Mouse (Mus musculus): ENCODE data around the gene Atp6v0c. TPM values are rescaled to one million over a fixed set of nuclear protein-coding genes. Genes with fewer than 3 reads are reported as not detected.

The Atp6v0c gene
- total RNA-seq (2021), result 100 to 1,000 TPM; 286 to 329 TPM
- long read RNA-seq, experiment 1, transcript Atp6v0c-201 (3 exons, 1,183 nt), result major isoform, 466 of 496 reads
- long read RNA-seq, experiment 1, partial matches to known transcripts, result 5 of 496 reads
- long read RNA-seq, experiment 1, other reads (novel, unspliced or antisense), result 20 of 496 reads
- long read RNA-seq, experiment 2, transcript Atp6v0c-201 (3 exons, 1,183 nt), result major isoform, 294 of 302 reads
- long read RNA-seq, experiment 2, partial matches to known transcripts, result 0 of 302 reads
- long read RNA-seq, experiment 2, other reads (novel, unspliced or antisense), result 6 of 302 reads

DNA sequence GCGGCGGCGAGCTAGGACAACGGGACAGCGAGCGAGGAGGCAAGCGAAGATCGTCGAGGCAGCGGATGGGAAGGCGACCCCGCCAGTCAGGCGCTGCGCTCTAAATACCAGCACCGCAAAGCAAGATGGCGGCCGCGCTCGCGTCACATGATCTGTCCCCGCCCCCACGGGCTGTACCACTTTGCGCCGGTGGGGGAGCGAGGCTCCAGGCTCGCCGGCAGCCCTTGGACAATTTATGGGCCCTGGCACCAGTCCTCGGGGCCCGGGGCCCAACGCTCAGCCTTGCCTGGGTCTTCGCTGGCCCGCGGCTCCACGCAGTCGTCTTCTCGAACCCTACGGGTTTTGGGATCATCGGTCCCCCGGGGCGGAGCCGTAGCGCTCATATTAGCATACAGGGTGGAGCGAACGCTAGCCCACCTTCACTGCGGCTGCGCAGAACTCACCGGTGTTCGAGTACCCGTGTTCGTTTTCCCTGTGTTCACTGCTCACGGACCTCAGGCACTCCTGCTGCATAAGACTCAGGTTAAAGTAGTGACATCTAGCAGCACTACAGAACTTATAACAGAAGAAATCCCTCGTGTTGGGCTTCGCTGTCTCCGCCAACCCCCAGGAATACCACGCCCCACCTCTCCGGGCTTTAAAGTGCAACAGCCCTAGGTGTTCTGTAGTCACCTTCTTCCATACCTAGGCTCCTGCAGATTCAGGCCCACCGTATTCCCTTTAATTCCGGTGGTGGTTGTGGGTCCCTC is at the start of gene Atp6v0c:
TSS of gene Atp6v0c (minus strand) at position 386 of the 749 bp plus-strand sequence.
- DNase-seq, result peak; percentile 95

DNA sequence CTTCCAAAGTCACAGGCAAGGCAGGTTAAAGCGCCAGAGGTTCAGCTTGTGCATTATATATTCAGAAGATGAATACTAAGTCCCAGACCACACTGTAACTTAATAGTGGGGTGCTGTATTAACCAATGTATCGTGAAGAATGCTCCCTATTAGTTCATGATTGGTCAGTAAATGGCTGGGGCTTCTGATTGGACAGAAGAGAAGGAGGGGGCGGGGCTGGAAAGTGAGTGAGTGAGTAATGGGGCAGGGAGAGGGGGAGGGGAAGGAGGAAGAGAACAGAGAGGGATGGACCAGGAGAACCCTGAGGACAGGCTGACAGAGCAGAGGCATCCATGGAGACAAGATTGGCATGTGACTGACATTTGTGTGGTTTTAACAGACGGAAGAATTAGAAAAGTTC is 47.3 kb upstream of the Atp6v0c start:
- no peak for DNase-seq

DNA sequence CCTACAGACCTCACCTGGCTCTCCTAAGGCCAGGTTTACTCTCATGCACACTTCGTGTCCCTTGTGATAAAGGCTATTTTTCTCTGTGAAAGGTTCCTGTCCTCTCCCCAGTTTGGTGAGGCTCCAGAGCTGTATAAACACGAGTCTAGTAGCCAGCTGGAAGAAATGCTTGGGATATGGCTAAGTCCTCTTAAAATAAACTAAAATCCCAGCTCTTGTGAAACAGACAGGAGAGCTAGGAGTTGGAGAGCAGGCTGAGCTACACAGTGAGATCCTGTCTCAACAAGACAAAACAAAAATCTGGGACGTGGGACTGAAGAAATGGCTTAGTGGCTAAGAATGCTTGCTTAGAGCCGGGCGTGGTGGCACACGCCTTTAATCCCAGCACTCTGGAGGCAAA is 43.7 kb upstream of the Atp6v0c start:
- DNase-seq, result no peak

DNA sequence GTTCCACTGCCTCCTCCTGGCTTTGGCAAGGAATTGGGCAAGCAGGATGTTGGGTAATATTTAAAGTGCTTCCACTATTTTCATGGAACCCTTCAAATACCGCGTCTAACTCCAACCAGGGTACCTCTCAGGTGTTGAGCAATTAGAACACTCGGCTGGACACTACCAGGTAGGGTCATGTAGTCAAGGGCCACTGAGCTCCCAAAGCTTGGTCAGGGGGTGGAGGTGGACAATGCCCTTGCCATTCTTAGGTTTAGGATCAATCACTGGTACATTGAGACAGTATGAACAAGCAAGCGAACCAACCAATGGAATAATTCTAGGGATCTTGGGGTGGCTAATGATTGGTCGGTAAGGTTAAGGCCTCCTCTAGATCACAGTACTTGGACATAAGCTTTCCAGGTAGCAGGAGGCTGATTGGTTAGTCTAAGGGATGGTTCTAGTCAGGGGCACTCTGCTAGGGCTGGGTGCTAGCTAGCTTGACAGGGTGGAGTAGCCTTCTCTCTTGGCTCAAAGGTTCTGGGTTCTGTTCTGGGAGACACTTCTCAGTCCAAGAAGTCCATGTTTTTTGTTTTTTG is 43.0 kb upstream of the Atp6v0c start:
- DNase-seq, result no peak

DNA sequence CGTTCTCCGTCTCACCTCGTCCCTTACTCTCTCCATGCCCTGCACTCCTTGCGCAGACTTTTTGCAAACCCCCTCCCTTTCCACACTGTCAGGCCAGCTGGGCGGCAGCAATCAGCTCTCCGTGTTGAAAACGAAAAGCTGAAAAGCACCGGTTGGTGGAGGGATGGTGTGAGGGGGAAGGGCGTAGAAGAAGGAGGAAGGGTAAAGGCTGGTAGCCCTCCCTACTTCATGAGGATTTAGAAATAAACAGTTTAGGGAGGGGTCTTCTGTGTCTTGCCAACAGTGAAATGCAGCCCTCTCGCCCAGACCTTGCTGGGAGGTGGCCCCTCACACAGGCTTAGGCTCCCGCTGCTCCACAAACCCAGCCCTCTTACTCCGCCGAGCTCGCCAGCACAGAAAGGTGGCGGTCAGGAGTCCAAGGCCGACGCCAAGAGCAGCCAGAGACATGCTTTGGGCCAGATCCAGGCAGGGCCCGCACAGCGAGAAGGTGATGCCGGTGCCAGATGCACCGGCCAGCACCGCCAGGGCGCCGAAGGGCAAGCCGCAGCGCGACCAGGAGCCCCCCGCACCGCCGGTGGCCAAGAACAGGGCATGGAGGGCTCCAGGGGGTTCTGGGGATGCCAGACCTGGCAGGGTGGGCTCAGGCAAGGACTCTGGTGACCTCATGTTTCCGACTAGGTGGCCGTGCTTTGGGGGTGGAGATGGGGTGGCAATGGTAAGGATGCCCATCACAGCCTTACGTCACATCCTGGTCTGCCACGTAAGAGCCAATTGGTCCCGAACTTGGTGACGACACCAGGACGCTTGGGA is 42.3 kb upstream of the Atp6v0c start:
- DNase-seq, result peak; percentile 78

DNA sequence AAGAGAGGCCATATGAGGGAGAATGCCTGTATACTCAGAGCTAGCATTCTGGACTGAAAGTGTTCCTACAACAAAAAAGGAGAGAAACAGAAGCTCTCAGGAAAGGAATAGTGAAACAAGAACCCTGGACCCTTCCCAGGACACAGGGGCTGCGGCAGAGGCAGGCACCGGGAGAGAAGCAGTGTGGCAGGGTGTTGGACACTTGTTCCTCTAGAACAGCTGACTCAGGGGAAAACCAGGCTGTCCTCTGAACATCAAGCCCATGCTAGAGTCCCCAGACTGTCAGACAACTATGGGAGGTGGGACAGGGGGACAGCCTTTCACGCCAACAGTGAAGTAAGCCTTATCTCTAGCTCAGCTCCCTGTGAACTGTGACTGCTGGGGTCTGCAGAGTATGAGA is 41.1 kb upstream of the Atp6v0c start:
- no peak for DNase-seq

DNA sequence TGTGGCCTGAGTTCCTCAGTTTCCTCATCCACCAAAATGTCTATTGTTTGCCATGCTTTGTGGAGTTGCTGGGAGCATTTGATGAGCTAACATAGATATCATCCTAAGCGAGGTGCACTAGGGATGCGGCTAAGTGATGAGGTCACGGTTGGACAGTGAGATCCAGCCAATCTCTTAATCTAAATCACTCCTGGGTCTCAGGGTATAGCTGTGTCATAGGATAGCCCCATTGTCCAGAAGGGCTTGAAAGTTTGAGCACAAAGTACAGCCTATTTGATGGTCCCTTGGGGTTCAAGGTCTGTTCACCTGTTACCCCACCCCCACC is 40.4 kb upstream of the Atp6v0c start:
- DNase-seq, result no peak

DNA sequence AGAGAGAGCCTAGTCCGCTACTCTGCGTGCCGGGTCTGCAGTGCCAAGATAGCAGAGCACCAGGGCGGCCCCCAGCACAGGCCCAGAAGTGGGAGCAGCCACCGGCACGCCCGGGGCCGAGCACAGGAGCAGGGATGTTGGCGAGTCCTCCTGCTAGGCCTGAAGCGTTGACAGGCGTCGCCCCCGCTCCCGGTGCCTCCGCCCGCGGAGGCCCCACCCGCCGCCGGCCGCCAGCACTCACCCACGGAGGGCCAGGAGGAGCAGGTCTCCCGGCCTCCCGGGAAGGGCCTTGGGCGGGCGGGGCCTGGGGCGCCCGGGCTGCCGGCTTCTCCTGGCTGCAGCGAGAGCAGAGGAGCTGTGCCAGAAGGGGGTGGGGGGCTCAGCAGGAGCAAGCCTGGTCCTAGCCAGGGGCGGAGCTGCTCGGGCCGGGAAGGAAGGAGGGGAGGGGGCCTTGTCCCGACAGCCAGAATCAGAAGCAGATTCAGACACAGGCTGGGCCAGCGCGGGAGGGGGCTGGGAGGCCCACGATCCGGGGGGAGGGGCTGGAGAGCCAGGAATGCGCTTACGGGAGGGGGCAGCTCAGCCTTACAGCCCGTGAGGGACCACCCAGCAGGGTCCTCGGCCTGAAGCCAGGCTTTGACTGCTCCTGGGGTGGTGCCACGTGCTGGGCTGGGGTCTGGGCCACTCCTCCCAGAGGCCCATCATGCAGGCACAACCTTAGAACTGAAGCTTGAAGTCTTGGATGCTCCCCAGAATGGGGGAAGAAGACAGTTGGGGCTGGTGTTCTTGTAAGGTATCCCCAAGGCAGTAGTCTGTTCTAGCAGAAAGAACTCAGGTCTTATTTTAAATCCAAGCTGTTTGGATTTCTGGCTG is 39.8 kb upstream of the Atp6v0c start, which contains the start of gene Ntn3:
TSS of gene Ntn3 (minus strand) at position 489 of the 873 bp plus-strand sequence.
- DNase-seq, result peak; percentile 75

DNA sequence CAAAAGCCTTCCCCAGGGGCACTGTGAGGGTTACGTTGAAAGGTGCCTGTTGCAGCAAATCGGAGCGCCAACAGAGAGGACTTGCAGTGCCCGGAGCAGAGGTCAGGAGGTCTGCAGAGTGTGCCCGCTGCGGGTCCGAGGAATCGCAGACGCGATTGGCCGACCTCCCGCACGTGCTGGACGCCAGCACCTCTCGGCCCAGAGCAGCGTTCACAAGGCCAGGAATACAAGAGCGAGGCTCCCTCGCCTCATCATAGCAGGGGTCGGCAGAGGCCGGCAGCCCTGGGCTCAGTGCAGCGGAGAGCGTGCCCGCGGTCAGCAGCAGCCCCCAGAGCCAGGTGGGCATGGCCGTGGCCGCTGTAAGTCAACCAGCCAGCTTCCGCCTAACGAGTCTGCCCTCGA is 39.1 kb upstream of the Atp6v0c start:
- DNase-seq, result peak; percentile 56

DNA sequence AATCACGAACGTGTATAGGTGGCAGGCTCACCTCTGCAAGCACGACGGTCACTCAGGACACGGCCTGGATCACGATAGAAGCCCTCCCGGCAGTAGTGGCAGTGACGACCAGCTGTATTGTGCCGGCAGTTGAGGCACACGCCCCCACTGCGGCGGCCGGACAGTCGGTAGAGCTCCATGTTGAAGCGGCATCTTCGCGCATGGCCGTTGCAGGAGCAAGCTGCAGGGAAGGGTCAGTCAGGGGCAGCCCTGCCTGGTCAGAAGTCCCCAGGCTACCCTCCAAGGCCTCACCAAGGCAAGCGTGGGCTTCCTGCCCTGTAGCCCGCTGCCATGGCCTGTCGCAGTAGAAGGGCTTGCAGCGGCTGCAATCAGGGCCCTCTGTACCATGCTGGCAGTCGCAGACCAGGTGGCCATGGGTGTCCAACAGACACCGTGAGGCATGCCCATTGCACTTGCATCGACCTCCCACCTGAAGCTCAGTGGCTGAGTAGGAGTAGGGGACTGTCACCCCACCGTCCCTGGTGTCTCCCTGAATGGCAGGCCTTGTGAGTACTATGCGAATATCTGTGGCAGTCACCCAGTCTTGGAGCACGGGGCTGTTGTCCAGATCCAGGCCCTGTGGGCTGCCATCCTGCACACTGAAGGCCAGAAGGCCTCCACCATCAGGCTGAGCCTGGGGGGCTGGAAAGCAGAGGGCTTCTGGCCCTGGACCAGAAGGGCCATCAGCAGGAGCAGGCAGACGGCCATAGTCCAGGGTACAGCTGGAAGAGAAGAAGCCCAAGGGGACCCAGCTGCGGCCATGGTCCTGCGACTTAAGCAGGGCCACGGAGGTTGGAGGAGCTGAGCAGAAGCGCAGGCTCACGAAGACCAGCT is 38.5 kb upstream of the Atp6v0c start:
- DNase-seq, result no peak

DNA sequence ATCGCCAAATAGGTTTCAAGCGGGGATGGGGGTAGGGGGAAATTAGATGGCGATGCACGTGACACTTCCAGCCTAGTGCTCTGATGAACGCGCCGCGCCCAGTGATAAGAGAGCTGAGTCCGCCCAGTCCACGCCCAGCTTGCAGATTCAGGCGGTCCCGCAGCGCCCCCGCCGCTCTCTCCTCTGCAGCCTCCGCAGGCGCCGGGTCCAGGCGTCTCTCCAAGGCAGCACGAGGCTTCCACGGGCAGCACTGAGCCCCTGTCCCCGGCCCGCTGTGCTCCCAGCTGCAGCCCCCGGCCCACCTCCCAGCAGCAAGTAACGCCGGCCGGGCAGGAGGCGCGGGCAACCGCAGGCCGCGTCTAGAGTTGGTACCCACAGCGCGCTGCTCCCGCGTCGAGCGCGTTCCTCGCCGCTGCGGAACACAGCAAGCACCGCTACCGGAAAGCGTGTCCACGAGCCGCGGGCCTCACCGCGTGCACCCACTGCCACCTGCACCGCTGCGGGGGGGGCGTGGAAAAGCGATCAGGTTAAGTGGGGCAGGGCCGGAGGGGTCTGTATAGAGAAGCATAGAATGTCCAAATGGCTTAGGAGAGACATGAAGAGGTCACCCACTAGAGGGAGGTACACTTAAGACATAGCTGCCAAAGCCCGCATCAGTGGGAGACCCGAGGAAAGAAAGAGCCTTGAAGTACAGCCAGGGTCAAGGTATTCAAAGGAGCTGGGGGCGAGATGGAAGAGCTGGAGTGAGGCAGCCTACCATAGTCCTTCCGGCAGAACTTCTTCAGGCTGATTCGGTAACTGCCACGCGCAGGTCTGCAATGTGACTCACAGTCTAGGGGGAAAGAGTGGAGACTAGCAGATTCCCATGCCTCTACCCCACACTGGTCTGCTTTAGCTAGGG is 37.2 kb upstream of the Atp6v0c start:
- DNase-seq, result peak; percentile 65

DNA sequence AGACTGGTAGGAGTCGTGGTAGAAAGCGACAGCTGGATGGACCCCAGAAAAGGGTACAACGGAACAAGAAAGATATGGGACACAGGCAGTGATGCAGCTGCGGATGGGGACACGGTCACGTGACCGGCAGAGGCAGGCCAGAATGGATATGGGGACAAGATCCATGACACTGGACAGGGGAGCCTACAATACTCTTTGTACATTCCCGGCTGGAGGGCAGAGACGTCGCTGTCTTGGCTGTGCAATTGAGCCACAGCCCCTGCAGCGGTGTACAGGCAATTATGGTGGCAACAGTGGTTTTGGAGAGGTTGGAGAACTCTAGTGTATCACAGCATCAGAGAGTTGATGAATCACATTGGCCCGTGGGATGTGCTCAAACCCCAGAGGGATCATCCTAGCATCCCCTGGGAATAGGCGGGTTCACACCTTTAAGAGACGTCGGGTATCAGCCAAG is 36.4 kb upstream of the Atp6v0c start:
- peak; percentile 61 for DNase-seq

DNA sequence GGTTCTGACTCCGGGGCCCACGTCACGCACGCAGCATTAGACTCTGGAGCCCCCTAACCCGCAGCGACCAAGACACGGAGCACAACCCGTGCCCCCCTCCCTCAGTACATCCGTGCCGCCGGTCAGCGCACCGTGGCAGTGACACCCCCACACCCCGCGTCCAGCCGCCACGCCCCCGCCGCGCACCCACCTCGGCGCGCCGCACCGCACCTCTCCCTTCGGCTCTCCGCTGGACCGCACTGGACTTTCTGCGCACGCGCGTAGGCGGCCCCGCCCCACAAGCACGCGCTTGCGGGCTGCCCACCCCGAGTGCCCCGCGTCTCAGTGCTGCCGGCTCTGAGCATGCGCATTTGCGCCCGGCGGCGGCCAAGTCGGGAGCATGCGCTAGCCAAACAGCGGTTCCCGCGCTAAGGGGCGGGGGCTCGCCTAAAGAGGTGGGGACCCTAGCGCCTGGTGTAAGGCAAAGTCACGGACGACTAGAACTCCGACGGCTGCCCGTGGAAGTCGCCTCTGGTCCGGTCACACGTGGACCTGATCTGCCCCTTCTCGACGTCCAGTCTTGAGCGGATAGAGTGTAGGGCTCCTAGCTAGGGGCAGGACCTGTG is 35.9 kb upstream of the Atp6v0c start, which contains the start of gene Tbc1d24:
TSS of gene Tbc1d24 (minus strand) at position 279 of the 605 bp plus-strand sequence.
- DNase-seq, result peak; percentile 95

DNA sequence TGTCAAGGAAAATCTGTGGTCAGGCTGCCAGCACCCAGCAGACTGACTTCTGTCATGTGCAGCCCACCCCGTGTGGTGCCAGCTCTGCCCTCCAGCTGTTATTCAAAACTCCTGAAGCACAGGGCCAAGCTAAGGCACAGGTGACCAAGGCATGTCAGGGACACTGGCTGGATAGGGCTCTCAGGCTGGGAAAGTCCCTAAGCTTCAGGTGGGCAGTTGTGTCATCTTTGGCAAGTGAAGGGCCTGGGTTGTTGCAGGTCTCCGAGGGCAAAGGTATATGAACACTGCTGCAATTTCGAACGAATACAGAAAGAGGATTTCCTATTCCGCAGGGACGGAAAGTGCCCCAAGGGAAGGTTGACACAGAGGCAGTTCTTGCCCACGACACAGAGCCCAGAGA is 35.3 kb upstream of the Atp6v0c start:
- DNase-seq, result peak; percentile 61

DNA sequence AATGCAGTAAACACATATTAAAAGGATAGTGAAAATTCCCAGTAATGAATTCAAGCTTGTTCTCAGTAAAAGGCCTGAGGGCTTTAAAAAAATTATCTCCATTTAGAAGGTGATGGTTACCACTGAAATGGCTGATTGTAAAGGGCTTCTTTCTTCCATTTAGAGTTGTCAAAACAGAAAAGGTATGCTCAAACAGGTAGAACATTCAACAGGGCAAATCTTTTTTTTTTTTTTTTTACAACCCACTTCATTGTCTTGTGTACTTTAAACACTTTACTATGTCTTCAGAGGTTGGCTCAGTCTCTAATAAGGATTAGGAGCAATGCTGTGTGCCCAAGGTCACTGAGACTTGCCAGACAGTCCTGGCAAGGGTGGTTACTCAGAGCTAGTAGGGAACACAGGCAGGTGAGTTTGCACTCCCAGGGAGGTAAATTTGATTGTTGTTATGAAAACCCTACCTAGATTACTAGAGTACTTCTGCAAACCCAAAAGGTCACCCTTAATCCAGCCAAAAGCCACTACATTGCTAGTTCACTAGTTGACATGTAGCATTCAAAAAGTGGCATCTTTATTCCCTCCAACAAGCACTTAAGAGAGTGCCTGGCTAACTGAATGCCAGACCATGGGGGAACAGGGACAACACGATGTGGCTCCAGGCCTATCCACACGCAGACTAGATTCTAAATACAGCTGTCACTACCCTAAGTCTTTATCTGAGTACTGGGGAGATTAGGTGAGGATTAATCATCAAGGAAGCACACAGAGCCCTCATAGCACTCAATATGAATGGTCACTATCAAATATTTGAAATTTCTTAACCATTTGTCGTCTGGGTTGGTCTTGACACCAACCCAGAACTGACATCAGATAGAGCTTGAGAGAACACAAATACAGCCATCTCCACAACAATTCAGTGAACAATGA is 34.4 kb upstream of the Atp6v0c start:
- peak; percentile 51 for DNase-seq

DNA sequence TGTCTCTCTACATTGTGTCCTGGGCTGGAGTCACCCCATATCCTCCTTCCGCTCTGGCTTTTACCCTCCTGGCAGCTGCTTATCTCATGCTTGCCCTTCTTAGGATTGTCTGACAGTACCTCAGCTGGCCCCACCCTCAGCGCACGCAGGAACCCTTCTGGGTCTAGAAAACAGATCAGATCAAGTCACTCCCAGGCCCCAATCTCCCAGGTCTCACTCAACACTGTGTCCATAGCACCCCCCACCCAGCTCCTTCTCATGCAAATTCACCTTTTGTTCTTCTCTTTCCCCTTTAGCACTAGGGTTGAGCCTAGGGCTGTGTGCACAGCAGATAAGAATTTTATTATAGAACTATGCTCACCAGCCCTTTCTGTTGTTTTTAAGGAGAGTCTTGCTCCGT is 33.6 kb upstream of the Atp6v0c start:
- no peak for DNase-seq

DNA sequence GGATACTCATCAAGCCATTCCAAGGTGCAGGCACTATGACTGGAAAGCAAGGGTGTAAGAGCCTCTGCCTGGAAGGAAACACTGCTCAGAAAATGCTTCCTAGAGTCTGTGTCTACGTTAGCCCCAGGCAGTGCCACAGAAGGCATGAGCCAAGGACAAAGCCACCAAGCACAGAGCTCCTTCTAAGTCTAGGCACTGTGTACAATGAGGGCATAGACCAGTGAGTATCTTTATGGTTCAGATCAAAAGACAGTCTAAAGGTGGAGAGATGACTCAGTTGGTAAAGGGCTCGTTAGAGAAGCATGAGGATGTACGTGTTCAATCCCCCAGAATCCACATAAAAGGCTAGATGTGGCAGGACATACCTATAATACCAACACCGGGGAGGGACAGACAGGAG is 31.6 kb upstream of the Atp6v0c start:
- no peak for DNase-seq

DNA sequence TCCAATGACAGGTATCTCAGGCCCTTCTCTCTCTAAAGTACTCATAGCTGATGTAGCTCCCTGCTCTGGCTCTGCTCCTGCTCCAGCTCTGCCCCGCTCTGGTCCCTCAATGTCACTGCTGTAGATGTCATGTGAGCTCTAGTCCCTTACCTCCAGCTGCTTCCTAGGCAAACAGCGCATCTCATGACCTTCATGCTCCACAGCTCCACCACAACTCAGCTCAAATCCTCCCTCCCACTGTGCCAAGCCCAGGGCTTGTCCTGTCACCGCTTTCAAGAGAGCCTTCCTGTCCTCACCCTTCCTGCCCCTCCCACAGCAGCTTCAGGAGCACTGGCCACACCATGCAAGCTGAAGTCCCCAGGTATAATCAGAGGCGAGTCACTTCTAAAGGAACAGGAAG is 30.2 kb upstream of the Atp6v0c start:
- no peak for DNase-seq

All from adrenal gland, postnatal 10 days (tissue).